Mouse (Mus musculus): ENCODE results near the gene Ccl24. TPM values are rescaled to one million over a fixed set of nuclear protein-coding genes. Genes with fewer than 3 reads are reported as not detected.

The Ccl24 gene
- polyA plus RNA-seq, 1 experiment from 2014 or later: 1.0 TPM

- Histone ChIP-seq H3K27me3 (no peaks in the 10 kb centered on the region), H3K36me3 (no peaks in the 10 kb centered on the region), H3K9me3 (no peaks in the 10 kb centered on the region), H3K9ac (peak within 1 kb of the TSS; percentile 69), H3K27ac (peak within 1 kb of the TSS; percentile 65; the same call in 1 of the 2 replicates), H3K4me2 (replicated peaks) (peak within 1 kb of the TSS; percentile 89), H3K4me3 (peak within 1 kb of the TSS; percentile 80), H3K4me1 (peaks cover 6% of the 10 kb centered on the region; the same call in 1 of the 2 replicates)
- WGBS: under 1% methylated on average over 46 of the region's 46 CpGs
- peak; percentile 99 for ATAC-seq (ENCODE audit: insufficient number of reproducible peaks, insufficient read depth, low FRiP score, low TSS enrichment)
Measured at GRCm38 (mm10) chr5:135544865-135545797, 27.7 kb downstream of the Ccl24 start, which contains the start of gene Hip1. Hip1 (minus strand) TSS chr5:135545120.

DNA sequence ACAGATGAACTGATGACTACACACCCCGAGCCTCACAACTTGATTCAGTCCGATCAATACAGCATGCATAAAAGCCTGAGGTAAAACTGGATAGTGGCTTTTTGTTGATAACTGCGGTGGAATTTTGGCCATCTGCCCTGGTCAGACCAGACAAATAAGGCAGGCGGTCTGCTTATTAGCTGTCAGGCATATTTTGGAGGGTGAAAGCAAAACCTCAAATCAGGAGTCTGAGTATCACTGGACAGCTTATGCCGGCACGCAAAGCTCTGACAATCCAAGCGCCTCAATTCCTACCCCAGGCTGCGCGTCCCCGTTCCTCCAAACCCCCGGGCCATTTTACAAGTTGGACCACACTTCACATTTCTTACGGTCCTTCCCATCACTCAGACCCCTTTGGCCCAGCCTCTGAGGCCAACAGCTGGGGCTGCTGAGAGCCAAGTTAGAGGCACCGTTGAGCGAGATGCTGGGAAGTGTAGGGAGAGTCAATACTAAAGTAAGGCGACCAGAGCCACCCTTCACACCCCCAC is 28.8 kb downstream of the Ccl24 start:
- H3K9me3 ChIP-seq: no peaks in the 10 kb centered on the region
- H3K27ac ChIP-seq: no peak overlapping the region
- no peaks in the 10 kb centered on the region for H3K27me3 ChIP-seq
- H3K36me3 ChIP-seq: no peaks in the 10 kb centered on the region
- peaks cover 6% of the 10 kb centered on the region; the same call in 1 of the 2 replicates for H3K4me1 ChIP-seq
- peak overlapping the region; percentile 89 for H3K4me2 ChIP-seq (replicated peaks)
- H3K9ac ChIP-seq: peak overlapping the region; percentile 69
- H3K4me3 ChIP-seq: peak overlapping the region; percentile 80
- WGBS: 4% methylated on average over 15 of the region's 15 CpGs
- ATAC-seq (ENCODE audit: insufficient number of reproducible peaks, insufficient read depth, low FRiP score, low TSS enrichment): no peak

- no peaks in the 10 kb centered on the region for H3K27me3 ChIP-seq
- no peaks in the 10 kb centered on the region for H3K36me3 ChIP-seq
- H3K9me3 ChIP-seq: no peaks in the 10 kb centered on the region
- WGBS: 78% methylated on average over 10 of the region's 10 CpGs
- H3K4me3 ChIP-seq: no peak overlapping the region
- H3K4me2 ChIP-seq (replicated peaks): no peak overlapping the region
- no peaks in the 10 kb centered on the region for H3K4me1 ChIP-seq
- no peak overlapping the region for H3K27ac ChIP-seq
- ATAC-seq (ENCODE audit: insufficient number of reproducible peaks, insufficient read depth, low FRiP score, low TSS enrichment): no peak
- no peak overlapping the region for H3K9ac ChIP-seq
Measured at GRCm38 (mm10) chr5:135537794-135538214, 35.0 kb downstream of the Ccl24 start.

DNA sequence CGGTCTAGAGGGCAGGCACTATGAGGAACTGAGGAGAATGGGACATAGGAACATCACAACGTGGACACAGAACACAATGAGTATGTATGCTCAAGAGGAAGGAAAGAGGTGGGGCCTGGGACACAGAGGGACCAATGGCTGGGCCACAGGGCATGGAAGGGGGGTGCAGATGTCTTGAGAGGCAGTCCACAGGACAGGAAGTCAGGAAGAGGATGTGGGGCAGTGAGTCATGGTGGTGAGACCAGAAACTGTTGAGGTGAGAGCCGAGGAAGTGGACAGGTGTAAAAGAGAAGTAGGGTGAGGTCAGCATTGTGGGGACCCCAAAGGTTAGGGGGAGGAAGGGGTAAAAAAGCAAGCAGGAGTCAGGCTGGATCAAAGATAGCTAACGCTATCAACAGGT is 35.5 kb downstream of the Ccl24 start:
- H3K9ac ChIP-seq: no peak overlapping the region
- no peak for ATAC-seq (ENCODE audit: insufficient number of reproducible peaks, insufficient read depth, low FRiP score, low TSS enrichment)

GRCm38 (mm10) chr5:135535867-135536266 is 37.0 kb downstream of the Ccl24 start:
- no peak overlapping the region for H3K4me3 ChIP-seq
- no peak overlapping the region for H3K27ac ChIP-seq
- H3K36me3 ChIP-seq: 0 out of 2 replicates have a peak, but pooled peaks cover 3% of the 10 kb centered on the region
- no peak overlapping the region for H3K9ac ChIP-seq
- no peaks in the 10 kb centered on the region for H3K27me3 ChIP-seq
- H3K9me3 ChIP-seq: no peaks in the 10 kb centered on the region
- no peak overlapping the region for H3K4me2 ChIP-seq (replicated peaks)
- no peak for ATAC-seq (ENCODE audit: insufficient number of reproducible peaks, insufficient read depth, low FRiP score, low TSS enrichment)
- H3K4me1 ChIP-seq: no peaks in the 10 kb centered on the region

More for the DNA sequence above, 35.5 kb downstream of the Ccl24 start:
- H3K4me1 ChIP-seq: no peaks in the 10 kb centered on the region
- no peak overlapping the region for H3K27ac ChIP-seq
- no peak overlapping the region for H3K4me3 ChIP-seq
- H3K9me3 ChIP-seq: no peaks in the 10 kb centered on the region
- WGBS: 77% methylated on average over 4 of the region's 4 CpGs
- no peaks in the 10 kb centered on the region for H3K27me3 ChIP-seq
- H3K4me2 ChIP-seq (replicated peaks): no peak overlapping the region
- no peaks in the 10 kb centered on the region for H3K36me3 ChIP-seq

GRCm38 (mm10) chr5:135533431-135533830 is 39.4 kb downstream of the Ccl24 start:
- Histone ChIP-seq H3K4me2 (replicated peaks) (no peak overlapping the region), H3K27ac (no peak overlapping the region), H3K36me3 (0 out of 2 replicates have a peak, but pooled peaks cover 3% of the 10 kb centered on the region), H3K9ac (no peak overlapping the region), H3K4me1 (no peaks in the 10 kb centered on the region), H3K9me3 (no peaks in the 10 kb centered on the region), H3K4me3 (no peak overlapping the region), H3K27me3 (no peaks in the 10 kb centered on the region)
- no peak for ATAC-seq (ENCODE audit: insufficient number of reproducible peaks, insufficient read depth, low FRiP score, low TSS enrichment)
- WGBS: 67% methylated on average over 10 of the region's 10 CpGs

DNA sequence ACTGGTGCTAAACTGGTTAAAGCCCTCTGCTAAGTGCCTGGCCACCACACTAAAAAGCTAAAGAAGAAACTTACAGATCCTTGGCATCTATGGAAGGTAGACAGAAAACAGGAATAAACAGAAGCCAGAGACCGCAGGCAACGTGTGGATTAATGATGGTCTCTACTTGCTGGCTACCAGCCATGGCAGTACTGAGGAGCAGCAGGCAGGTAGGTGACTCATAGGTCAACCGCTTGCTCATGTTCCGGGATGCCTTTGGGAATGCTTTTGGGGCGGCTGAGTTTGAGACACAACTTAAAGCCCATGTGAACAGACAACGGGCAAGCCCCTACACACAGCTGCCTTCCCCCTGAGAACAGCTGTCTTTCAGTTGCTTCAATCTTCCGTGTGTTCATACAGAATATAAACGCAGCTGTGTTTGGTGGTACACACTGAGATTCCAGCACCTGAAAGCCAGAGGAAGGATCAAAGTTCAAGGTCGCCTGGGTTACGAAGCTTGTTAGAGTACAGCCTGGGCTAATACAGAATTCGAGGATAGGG is 41.5 kb downstream of the Ccl24 start:
- Histone ChIP-seq H3K4me1 (no peaks in the 10 kb centered on the region), H3K4me3 (no peak overlapping the region), H3K9ac (no peak overlapping the region), H3K27me3 (no peaks in the 10 kb centered on the region), H3K36me3 (0 out of 2 replicates have a peak, but pooled peaks cover 3% of the 10 kb centered on the region), H3K27ac (no peak overlapping the region), H3K9me3 (no peaks in the 10 kb centered on the region), H3K4me2 (replicated peaks) (no peak overlapping the region)
- no peak for ATAC-seq (ENCODE audit: insufficient number of reproducible peaks, insufficient read depth, low FRiP score, low TSS enrichment)
- WGBS: 82% methylated on average over 11 of the region's 11 CpGs

- H3K4me2 ChIP-seq (replicated peaks): no peak overlapping the region
- 75% methylated on average over 2 of the region's 2 CpGs for WGBS
- H3K36me3 ChIP-seq: 0 out of 2 replicates have a peak, but pooled peaks cover 3% of the 10 kb centered on the region
Measured at GRCm38 (mm10) chr5:135529964-135530363, 42.9 kb downstream of the Ccl24 start.

DNA sequence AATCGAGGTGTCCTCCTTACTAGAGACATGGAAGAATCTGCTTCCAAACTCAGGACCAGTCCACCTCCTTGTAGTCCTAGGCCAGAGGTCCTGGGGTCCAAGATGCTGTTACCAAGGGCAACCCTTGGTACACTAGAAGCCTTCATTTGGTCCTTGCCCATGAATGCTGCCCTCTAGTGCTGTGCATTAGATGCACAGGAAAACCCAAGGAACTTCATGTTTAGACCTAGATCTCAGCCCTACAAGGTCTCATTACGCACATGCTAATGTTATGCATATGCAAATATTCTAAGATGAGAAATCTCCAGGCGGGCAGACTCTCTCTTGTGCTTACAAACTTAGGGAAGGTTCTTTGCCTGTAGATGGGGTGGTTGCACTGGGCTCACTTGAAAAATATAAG is 43.5 kb downstream of the Ccl24 start:
- Histone ChIP-seq H3K27ac (no peak overlapping the region), H3K4me2 (replicated peaks) (no peak overlapping the region), H3K4me3 (no peak overlapping the region), H3K9me3 (no peaks in the 10 kb centered on the region), H3K9ac (no peak overlapping the region), H3K27me3 (no peaks in the 10 kb centered on the region), H3K36me3 (0 out of 2 replicates have a peak, but pooled peaks cover 3% of the 10 kb centered on the region), H3K4me1 (no peaks in the 10 kb centered on the region)
- no peak for ATAC-seq (ENCODE audit: insufficient number of reproducible peaks, insufficient read depth, low FRiP score, low TSS enrichment)
- WGBS: 75% methylated on average over 3 of the region's 3 CpGs

More at GRCm38 (mm10) chr5:135529964-135530363, 42.9 kb downstream of the Ccl24 start:
- H3K4me1 ChIP-seq: no peaks in the 10 kb centered on the region
- H3K9me3 ChIP-seq: no peaks in the 10 kb centered on the region
- H3K4me3 ChIP-seq: no peak overlapping the region
- no peak for ATAC-seq (ENCODE audit: insufficient number of reproducible peaks, insufficient read depth, low FRiP score, low TSS enrichment)
- no peak overlapping the region for H3K9ac ChIP-seq
- H3K27ac ChIP-seq: no peak overlapping the region
- H3K27me3 ChIP-seq: no peaks in the 10 kb centered on the region

DNA sequence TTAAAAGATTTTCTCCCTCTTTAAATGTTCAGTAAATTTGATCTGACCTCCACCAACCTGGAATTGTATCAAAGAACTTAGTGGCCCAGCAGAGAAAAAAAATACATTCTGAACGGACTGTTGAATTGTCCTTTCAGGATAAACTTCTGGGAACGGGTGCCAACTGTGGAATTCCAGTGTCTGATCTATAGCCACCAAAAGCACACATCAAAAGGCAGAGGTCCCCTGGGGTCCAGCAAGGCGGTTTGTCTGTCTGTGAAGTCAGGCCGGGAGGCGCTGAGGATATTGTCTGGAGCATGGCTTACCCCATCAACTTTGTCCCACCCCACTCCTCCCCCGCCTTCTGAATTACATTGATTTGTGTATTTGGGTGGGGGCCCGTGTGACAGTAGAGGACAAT is 44.9 kb downstream of the Ccl24 start:
- WGBS: 60% methylated on average over 7 of the region's 7 CpGs
- no peaks in the 10 kb centered on the region for H3K27me3 ChIP-seq
- H3K27ac ChIP-seq: no peak overlapping the region
- no peak overlapping the region for H3K4me2 ChIP-seq (replicated peaks)
- no peak overlapping the region for H3K9ac ChIP-seq
- no peak for ATAC-seq (ENCODE audit: insufficient number of reproducible peaks, insufficient read depth, low FRiP score, low TSS enrichment)
- H3K9me3 ChIP-seq: no peaks in the 10 kb centered on the region
- H3K4me1 ChIP-seq: no peaks in the 10 kb centered on the region
- no peak overlapping the region for H3K4me3 ChIP-seq
- 0 out of 2 replicates have a peak, but pooled peaks cover 3% of the 10 kb centered on the region for H3K36me3 ChIP-seq

DNA sequence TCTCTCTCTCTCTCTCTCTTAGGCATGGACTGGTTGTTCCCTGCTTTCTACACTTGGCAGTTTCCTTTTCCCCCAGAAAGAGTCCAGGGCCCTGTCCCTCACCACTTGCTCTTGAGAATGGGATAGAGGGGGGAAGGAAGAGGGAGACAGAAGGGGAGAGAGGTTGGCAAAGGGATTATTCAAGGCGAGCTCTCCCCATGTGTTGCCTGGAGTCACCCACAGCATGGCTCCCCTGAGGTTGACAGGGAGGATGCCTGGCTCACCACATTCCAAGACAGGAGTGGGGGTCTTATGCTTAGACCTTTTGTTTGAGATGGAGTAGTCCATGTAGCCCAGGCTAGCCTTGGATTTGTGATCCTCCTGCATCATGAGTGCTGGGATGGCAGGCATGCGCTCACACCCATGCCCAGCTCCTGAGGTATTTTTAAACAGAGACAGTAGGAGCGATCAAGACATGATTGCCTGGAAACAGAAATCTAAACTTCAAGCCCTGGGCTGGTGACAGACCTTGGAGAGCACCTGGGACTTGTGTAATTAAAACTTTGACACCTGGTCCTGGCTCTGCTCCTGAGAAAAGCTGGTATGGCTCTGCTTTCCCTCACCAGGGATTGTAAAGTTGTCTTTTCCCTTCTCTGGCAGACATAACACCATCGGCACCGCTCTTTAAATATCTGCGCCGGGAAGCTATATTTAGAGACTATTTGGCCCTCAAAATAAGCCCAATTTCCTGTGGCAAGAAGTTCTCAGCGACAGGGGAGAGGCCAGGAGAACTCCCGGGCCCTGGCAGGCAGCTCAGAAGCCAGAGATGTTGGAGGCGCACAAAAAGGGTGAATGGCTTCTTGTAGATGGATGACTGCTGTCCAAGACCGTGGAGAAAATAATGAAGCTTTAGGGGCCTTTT is 47.9 kb downstream of the Ccl24 start:
- ATAC-seq (ENCODE audit: insufficient number of reproducible peaks, insufficient read depth, low FRiP score, low TSS enrichment): no peak
- no peaks in the 10 kb centered on the region for H3K4me1 ChIP-seq
- no peaks in the 10 kb centered on the region for H3K27me3 ChIP-seq
- no peak overlapping the region for H3K4me3 ChIP-seq
- H3K9me3 ChIP-seq: no peaks in the 10 kb centered on the region
- H3K9ac ChIP-seq: no peak overlapping the region
- H3K4me2 ChIP-seq (replicated peaks): no peak overlapping the region
- H3K36me3 ChIP-seq: 0 out of 2 replicates have a peak, but pooled peaks cover 3% of the 10 kb centered on the region
- no peak overlapping the region for H3K27ac ChIP-seq
- 62% methylated on average over 11 of the region's 11 CpGs for WGBS
